Mouse (Mus musculus) heart, postnatal 0 days (tissue): ENCODE measurements around the gene Rnase2b.

ENCODE experiments used
- CTCF ChIP-seq: IDR thresholded peaks from 2 replicates; pipeline ENCODE4 v1.5.1; 2016; ENCODE audit warnings: antibody characterized with exemption, control low read depth, low read depth
- EP300 ChIP-seq: IDR thresholded peaks from 2 replicates; pipeline ENCODE4 v1.6.1; 2016; ENCODE audit warnings: antibody characterized with exemption, low read depth

GRCm38 (mm10) chr14:51200466-51200865, 38.4 kb downstream of the Rnase2b start:
- TF ChIP-seq EP300 (no peak), CTCF (no peak)
